Mouse (Mus musculus) heart, postnatal 0 days (tissue): Measurements from ENCODE around the gene Sowahb.

Experiments used
- CTCF ChIP-seq: IDR thresholded peaks from 2 replicates; pipeline ENCODE4 v1.5.1; 2016; ENCODE audit warnings: antibody characterized with exemption, control low read depth, low read depth
- EP300 ChIP-seq: IDR thresholded peaks from 2 replicates; pipeline ENCODE4 v1.6.1; 2016; ENCODE audit warnings: antibody characterized with exemption, low read depth

DNA sequence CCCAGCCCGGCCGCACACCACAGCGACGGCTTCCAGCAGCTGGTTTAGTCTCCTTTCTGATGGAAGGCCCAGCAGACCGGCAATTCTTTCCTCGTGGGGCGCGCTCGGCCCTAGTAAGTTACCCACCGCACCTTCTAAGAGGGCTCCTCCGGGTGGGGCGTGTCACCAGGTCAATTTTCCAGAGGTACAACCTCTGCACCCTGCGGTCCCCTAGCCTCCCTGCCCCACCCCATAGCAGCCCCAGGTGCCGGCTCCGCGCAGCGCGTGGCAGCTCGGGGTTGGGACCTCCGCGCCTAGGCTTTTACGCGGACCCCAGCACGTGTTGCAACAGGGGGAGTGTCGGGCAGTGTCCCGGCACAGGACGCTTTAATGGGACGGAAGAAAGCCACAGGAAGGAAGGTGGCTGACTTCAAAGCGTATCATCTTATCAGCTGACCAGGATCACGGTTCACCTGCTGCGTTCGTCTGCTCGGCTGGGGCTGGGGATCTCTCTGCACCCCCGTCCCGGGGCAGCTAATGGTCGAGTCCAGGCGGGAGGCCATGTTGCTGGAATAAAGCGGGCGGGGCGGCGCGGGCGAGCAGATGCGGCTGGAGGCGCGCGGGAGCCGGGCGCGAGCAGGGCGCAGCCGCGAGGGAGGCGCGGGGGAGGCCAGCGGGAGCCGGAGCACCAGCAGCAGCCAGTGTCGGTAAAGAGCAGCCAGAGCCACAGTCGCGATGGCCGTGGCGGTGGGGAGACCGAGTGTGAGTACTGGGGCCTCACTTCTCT lies 48.2 kb upstream of the Sowahb start, which contains the start of gene Sept11:
- TF ChIP-seq CTCF = no peak
- peak; percentile 51; the same call in 1 of the 2 replicates for TF ChIP-seq EP300
